Mouse (Mus musculus) olfactory bulb, adult 2 months (tissue): ENCODE results near the gene Lix1l. TPM values are rescaled to one million over a fixed set of nuclear protein-coding genes. Genes with fewer than 3 reads are reported as not detected.
A peak's percentile ranks its signal among the peaks of the same experiment; 100 is the strongest.

Source experiments
- H3K27ac ChIP-seq: fragments of 200-500 bp; 2 replicates; pipeline ENCODE4 v1.5.1; 2012; ENCODE audit warnings: low read depth, low read length; ENCODE audit not compliant: insufficient read depth
- H3K4me1 ChIP-seq: fragments of 200-500 bp; 2 replicates; pipeline ENCODE4 v1.6.1; 2012; ENCODE audit warnings: low read length; ENCODE audit not compliant: control insufficient read depth, insufficient read depth
- H3K4me3 ChIP-seq: fragments of 200-500 bp; 2 replicates; pipeline ENCODE4 v1.5.1; 2012; ENCODE audit warnings: mild to moderate bottlenecking, low read depth, low read length, moderate library complexity; ENCODE audit not compliant: insufficient read depth
- CTCF ChIP-seq: fragments of 200-500 bp; IDR thresholded peaks from 2 replicates; pipeline ENCODE4 v1.5.1; 2012; ENCODE audit warnings: low read depth, mild to moderate bottlenecking, low read length, moderate library complexity; ENCODE audit not compliant: insufficient read depth
- POLR2A ChIP-seq: fragments of 200-500 bp; IDR thresholded peaks from 2 replicates; pipeline ENCODE4 v1.6.1; 2012; ENCODE audit warnings: mild to moderate bottlenecking, low read depth, low read length, moderate library complexity; ENCODE audit not compliant: insufficient read depth
- WGBS: fragments of 180-500 bp; shearing (Covaris S2); methylation state at CpG from one replicate; pipeline ENCODE4 v1.1.7; 2018; 5-methylcytosine and 5-hydroxymethylcytosine counted together
- polyA plus RNA-seq: library from polyadenylated mRNA; stranded (reverse); fragments of >200 nt; gene quantifications from 2 replicates; pipeline ENCODE4 v1.2.4, GENCODE M21; 2012; ENCODE audit warnings: low replicate concordance; ENCODE audit not compliant: missing spikeins, insufficient read depth, insufficient read length

Lix1l gene
- polyA plus RNA-seq, 1 experiment: not detected

- peak overlapping the region; percentile 56 for H3K4me3 ChIP-seq
- WGBS: 26% methylated on average over 6 of the region's 6 CpGs
- no peak for TF ChIP-seq POLR2A
- TF ChIP-seq CTCF: no peak
Observed at GRCm38 (mm10) chr3:96595661-96596060, 5.3 kb upstream of the Lix1l start.

DNA sequence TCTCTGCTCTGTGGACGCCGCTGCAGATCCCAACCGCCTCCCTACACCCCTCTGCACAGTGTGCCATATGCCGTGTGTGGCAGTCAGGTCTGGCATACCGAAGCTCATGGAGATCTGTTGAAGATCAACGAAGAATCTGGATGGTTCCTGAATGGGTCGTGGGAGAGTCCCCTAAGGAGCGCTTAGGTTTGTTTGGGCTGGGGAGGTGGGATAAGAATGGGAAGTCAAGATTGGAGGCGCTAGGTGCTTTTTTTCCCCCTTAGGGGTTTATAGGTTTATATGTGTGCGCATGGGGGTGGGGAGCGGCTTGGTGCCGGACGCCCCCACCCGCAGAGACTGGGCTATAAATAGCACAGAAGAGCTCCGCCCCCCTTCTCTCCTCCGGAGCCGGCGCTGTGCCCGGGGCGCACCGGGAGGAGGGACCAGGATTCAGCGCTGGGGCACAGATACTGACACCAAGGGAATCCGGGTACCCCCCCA is 4.7 kb upstream of the Lix1l start, which contains the start of gene Ankrd34a:
Gene Ankrd34a (plus strand): TSS at position 409 of the 480 bp plus-strand sequence.
- Histone ChIP-seq H3K4me1 (peaks cover 25% of the 10 kb centered on the region), H3K27ac (peak within 1 kb of the TSS; percentile 91), H3K4me3 (peak within 1 kb of the TSS; percentile 56)
- WGBS: 1% methylated on average over 23 of the region's 23 CpGs
- 0 out of 2 replicates have a peak, but pooled peaks have one; percentile 45 for TF ChIP-seq POLR2A
- no peak for TF ChIP-seq CTCF

More at GRCm38 (mm10) chr3:96595661-96596060, 5.3 kb upstream of the Lix1l start:
- H3K27ac ChIP-seq: peak overlapping the region; percentile 91
- peaks cover 25% of the 10 kb centered on the region for H3K4me1 ChIP-seq

DNA sequence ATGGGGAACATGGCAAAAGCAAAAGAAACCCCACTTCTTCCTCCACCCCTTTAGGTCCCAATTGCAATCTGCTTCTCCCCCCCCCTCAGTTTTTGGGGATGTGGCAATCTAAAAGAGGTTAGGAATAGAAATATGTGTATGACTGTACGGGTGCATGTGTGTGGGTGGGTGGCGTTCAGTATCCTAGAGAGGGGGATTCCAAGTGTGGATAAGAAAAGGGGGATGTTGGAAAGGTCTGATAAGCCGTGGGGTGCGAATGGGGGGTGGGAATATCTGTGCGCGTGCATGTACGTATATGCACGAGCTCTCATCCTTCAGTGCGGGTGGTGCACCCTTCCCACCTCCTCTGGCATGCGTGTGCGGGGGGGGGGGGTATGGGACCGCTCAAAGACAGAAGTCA is 4.1 kb upstream of the Lix1l start:
- 3% methylated on average over 12 of the region's 12 CpGs for WGBS
- H3K4me1 ChIP-seq: peaks cover 25% of the 10 kb centered on the region

DNA sequence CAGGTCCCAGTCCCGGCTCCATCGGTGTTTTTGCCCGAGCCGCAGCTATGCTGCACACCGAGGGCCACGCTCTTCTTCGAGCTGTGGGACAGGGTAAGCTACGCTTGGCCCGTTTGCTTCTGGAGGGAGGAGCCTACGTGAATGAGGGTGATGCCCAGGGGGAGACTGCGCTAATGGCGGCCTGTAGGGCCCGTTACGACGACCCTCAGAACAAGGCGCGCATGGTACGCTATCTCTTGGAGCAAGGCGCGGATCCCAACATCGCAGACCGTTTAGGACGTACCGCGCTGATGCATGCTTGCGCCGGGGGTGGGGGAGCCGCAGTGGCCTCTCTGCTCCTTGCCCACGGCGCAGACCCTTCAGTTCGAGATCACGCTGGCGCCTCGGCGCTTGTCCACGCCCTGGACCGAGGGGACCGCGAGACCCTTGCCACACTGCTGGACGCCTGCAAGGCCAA is 3.5 kb upstream of the Lix1l start:
- under 1% methylated on average over 40 of the region's 40 CpGs for WGBS

More for the DNA sequence above, 4.1 kb upstream of the Lix1l start:
- peak overlapping the region; percentile 91 for H3K27ac ChIP-seq
- peak overlapping the region; percentile 56 for H3K4me3 ChIP-seq
- no peak for TF ChIP-seq CTCF
- TF ChIP-seq POLR2A: no peak

DNA sequence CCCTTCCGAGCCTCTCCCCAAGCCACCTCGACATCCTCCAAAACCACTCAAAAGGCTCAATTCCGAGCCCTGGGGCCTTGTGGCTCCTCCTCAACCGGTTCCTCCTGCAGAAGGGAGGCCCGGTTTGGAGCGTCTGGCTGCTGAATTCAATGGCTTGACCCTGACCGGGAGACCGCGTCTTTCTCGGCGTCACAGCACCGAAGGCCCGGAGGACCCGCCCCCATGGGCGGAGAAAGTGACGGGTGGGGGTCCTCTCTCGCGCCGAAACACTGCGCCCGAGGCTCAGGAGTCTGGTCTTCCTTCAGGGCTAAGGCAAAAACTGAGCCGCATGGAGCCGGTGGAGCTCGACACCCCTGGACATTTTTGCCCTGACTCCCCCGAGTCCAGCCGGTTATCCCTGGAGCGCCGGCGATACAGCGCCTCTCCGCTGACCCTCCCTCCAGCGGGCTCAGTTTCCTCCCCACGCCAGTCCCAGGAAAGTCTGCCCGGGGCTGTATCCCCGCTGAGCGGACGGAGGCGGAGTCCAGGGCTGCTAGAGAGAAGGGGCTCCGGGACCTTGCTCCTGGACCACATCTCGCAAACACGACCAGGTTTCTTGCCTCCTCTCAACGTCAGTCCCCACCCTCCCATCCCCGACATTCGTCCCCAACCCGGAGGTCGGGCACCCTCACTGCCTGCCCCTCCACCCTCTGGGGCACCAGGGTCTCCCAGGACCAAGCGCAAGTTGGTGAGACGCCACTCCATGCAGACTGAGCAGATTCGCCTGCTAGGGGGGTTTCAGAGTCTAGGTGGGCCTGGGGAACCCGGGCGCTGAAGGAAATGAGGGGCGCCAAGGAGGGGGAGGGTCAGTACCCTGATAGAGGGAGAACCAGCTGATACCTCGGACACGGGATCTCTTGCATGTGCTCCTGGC is 2.5 kb upstream of the Lix1l start:
- Histone ChIP-seq H3K27ac (peak overlapping the region; percentile 91), H3K4me1 (peaks cover 24% of the 10 kb centered on the region), H3K4me3 (peak overlapping the region; percentile 56)
- 3% methylated on average over 54 of the region's 54 CpGs for WGBS
- no peak for TF ChIP-seq CTCF
- peak; percentile 35; the same call in 1 of the 2 replicates for TF ChIP-seq POLR2A

More for the DNA sequence above, 3.5 kb upstream of the Lix1l start:
- H3K27ac ChIP-seq: peak overlapping the region; percentile 91
- H3K4me1 ChIP-seq: peaks cover 24% of the 10 kb centered on the region
- no peak for TF ChIP-seq CTCF
- TF ChIP-seq POLR2A: peak; percentile 17; the same call in 1 of the 2 replicates
- peak overlapping the region; percentile 56 for H3K4me3 ChIP-seq

DNA sequence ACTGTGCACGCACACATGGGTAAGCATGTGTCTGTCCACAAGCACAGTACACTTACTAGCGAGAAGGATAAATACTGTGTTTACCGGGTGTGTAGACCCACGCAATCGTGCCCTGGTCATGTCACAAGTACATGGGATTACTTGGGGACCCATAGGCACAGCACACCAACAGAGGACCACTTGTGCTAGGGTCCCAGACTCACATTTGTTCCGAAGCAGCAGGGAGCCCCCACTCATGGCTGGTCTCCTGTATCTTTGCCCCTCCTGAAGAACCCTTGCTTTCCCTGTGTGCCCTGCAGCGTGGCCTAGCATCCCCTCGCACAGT is 1.9 kb upstream of the Lix1l start:
- no peak for TF ChIP-seq CTCF
- no peak for TF ChIP-seq POLR2A
- Histone ChIP-seq H3K4me1 (peaks cover 24% of the 10 kb centered on the region), H3K27ac (peak overlapping the region; percentile 14; the same call in 1 of the 2 replicates), H3K4me3 (peak overlapping the region; percentile 56)
- WGBS: 42% methylated on average over 8 of the region's 8 CpGs

DNA sequence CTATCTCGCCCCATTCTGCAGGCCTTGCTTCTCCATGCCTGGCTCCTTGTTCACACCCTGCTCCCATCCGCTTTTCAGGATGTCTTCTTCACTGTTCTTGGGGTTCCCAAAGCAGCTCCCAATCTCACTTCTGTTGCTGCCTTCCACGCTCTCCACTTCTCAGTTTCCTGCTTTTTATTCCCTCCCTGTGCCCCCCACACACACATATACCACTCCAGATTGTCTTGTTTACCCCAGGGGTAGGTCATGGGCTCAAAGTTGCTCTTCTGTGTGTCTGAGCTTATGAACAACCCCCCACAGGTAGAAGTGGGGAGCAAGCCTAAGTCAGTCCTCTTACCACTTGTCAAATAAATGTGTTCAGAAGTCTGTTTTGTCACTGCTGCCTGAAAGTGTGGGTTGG is 1.5 kb upstream of the Lix1l start:
- WGBS: 64% methylated on average over 3 of the region's 3 CpGs
- Histone ChIP-seq H3K4me3 (0 out of 2 replicates have a peak overlapping the region, but pooled peaks have one; percentile 56), H3K4me1 (peaks cover 24% of the 10 kb centered on the region), H3K27ac (peak overlapping the region; percentile 14; the same call in 1 of the 2 replicates)
- TF ChIP-seq POLR2A (no peak), CTCF (no peak)

- 2% methylated on average over 39 of the region's 40 CpGs for WGBS
- TF ChIP-seq CTCF (no peak), POLR2A (no peak; the same call in 1 of the 2 replicates)
- H3K4me1 ChIP-seq: peaks cover 17% of the 10 kb centered on the region
Observed at GRCm38 (mm10) chr3:96601251-96601787, 370 bp downstream of the Lix1l start.

More at GRCm38 (mm10) chr3:96601251-96601787, 370 bp downstream of the Lix1l start:
- H3K4me3 ChIP-seq: peak overlapping the region; percentile 58
- H3K27ac ChIP-seq: peak overlapping the region; percentile 61
